Mouse (Mus musculus): Measurements from ENCODE around the gene Tmem191c.

DNA sequence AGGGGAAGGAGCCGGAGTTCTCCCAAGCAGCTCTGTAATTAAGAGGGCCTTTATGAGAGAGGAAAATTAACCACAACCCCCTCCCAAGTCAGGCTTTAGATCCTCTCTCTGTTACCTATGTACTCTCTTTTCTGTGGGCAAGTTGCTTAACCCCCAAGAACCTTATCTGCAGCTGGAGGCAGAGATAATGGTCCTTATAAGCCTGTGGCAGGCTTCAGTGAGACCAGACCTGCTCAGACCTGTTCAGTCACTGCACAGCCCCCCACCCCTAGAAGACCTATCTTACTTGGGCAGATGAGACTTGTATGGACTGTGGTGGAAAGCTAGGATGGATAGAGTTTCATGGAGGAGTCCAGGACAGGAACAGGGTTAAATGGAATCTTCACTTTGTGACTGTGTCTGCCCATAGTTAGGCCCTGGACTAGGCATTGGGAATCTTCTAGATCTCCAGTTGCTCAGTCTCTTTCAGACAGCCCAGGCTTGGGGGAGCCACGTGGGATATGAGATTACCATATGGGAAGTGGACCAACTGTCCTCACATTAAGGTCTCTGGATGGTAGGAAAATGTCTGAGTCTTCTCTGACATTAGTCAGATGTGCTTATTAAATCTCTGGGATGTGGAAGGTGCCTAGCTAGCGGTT is 23.7 kb upstream of the Tmem191c start:
- no peak for TF ChIP-seq CTCF (IDR thresholded peaks at IDR 0.05; ENCODE audit: extremely low read depth, insufficient read length, insufficient replicate concordance, low read depth, low read length)
- no peak for TF ChIP-seq POLR2A (IDR thresholded peaks at IDR 0.05; ENCODE audit: low read depth, low read length)

All from small intestine, adult 2 months (tissue).